Mouse (Mus musculus) T-cell, adult 66 days (primary cell): ENCODE measurements around the gene Sqor. TPM values are rescaled to one million over a fixed set of nuclear protein-coding genes. Genes with fewer than 3 reads are reported as not detected.

Experiments used
- total RNA-seq, 2 experiments: library from RNA; stranded (reverse); gene quantifications; 3 replicates in 1 of 2; 4 replicates in 1 of 2; pipeline ENCODE4 v1.2.4; 2023

Gene Sqor
- 1 to 10 TPM; 5.7 to 7.1 TPM for total RNA-seq

GRCm38 (mm10) chr2:122765071-122765793 lies at the start of gene Sqor:
TSS of gene Sqor (plus strand) at chr2:122765237.

GRCm38 (mm10) chr2:122737894-122738830 lies 26.9 kb upstream of the Sqor start, which contains the start of gene Bloc1s6:
TSS of gene Bloc1s6 (plus strand) at chr2:122738503.

Other genes with a start within 250 kb of the Sqor start
- 1 to 10 TPM in 1 of 2 experiments, under 1 TPM in 1; 0.89 to 2.3 TPM for gene Gatm, start 153.9 kb upstream of the Sqor start, total RNA-seq
- gene AA467197, start 128.3 kb upstream of the Sqor start, total RNA-seq = 1 to 10 TPM; 1.9 to 3.2 TPM
- gene Slc30a4, start 62.6 kb upstream of the Sqor start, total RNA-seq = 1 to 10 TPM; 5.0 to 6.6 TPM
- 10 to 100 TPM; 24.2 to 28.3 TPM for gene Bloc1s6, start 26.7 kb upstream of the Sqor start, total RNA-seq